Mouse (Mus musculus) lung, postnatal 14 days (tissue): ENCODE measurements around the gene Pdzrn3.

Experiments
- DNase-seq: peaks from one replicate; pipeline ENCODE4 v3.0.0; 2021

Pdzrn3 gene

DNA sequence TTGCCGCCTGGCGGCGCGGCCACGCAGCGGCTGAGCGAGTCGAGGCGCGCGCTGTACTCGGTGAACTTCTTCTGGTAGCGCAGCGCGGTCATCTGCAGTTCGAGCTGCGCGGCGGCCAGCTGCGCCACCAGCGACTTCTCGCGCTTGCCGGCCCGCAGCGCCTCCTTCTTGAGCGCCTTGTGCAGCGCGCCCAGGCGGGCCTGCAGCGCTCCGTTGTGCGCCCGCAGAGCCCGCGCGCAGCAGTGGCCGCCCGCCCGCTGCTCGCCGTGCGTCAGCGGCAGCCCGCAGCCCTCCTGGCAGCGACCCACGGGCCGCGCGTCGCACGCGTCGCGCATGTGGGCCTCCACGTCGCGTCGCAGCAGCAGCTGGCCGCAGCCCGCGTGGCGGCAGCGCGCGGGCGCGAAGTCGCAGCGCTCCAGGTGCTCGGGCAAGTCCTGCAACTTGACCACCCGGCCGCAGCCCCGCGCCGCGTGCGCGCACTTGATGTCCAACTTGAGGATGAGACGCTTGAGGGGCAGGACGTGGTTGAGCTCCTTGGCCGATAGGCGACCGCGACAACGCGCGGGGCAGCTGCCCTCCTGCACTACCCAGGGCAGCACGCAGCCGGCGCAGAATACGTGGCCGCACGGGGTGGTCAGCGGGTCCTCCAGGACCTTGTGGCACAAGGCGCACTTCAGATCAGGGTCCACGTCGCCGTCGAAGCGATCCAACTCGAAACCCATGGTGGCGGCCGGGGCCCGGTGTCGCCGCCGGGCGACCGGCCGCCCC is at the start of gene Pdzrn3:
TSS of gene Pdzrn3 (minus strand) at position 731 of the 768 bp plus-strand sequence.
- peak; percentile 44 for DNase-seq

DNA sequence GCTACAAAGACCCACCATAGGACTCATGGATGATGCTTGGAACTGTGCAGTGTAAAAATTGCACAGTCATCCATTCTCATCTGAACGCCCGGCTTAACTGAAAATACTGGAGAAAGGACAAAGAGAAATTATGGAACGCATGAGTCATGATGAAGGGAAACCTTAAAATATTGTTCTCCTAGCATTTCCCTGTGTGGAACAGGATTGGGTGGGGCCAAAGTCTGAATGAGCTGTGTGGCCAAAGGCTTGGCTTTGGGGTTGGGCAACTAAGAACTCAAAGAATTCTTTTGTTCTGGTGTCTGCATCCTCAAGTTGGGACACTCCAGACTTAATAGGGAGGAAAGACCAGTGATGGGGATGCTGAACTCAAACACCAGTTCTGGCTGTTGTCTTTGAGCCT is 49.6 kb upstream of the Pdzrn3 start:
- DNase-seq = no peak

DNA sequence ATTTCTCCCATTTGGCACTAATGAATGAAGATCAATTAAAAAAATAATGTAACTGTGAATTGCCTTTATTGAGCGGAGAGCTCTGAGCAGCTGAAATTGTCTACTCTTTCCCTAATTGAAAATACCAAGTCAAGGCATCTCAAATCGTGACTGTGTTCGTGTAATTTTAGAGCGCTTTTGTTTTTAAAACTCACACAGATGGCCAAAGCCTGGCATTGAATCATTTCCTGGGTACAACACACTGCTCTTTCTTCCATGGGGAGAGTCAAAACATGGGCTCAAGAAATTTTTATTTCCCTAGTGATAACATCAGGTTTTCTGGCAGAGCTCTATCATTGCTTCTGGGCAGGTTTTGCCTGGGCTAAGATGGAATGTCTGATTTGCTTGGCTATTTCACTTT is 48.6 kb upstream of the Pdzrn3 start:
- DNase-seq = no peak

DNA sequence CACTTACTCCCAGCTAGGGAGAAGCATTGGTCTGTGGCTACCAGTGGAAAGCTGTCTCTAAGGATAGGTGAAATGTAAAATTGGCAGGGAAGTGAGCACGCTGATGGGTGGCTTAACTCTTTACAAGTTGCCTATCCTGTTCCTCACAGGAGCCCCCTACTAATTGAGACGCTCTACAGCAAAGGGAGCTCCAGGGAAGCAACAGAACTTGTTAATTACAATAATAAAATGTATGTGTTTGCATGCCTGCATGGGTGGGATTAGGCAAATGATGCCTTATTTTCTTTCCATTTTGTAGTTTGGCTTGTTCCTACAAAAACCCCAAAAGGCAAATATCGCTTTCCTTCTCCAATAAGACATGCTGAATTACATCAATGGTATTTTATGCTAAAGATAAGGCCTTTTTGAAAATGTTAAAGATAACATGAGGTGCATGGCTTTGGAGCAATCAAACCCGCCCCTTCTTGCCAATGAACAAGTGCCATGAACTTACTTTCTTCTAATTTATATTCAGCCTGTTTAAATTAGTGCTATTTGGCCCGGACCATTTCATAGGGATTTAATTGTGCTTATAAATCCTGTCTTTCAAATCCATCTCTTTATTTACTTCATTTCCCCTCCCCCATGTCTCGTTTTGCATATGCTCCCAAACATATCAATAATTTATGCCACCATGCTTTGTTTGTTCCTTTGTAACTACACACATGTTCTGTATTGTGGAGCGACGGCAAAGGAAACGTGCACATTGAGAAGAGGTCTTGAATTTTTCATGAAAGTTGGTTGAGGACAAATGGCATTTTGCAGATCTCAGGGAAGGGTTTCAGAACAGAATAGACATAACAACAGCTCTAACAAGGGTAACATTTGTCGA is 44.6 kb upstream of the Pdzrn3 start:
- no peak for DNase-seq

DNA sequence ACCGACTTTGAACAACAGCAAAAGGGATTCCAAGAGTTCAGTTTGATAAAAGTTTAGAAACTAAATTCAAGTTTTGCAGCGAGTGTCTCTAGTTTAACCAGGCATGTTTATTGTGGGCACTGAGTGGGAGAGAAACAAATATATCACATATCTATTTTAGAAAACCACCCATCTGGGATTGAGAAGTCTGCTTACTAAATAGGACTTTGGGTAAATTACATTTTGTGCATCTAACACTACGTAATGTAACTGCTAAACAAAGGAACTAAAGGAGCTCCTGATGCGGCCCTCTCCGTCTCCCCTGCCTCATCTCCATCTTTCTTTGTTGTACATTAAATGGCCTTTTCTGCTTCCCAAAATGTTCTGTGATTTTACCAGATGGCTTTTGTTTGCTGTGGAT is 40.5 kb upstream of the Pdzrn3 start:
- no peak for DNase-seq

DNA sequence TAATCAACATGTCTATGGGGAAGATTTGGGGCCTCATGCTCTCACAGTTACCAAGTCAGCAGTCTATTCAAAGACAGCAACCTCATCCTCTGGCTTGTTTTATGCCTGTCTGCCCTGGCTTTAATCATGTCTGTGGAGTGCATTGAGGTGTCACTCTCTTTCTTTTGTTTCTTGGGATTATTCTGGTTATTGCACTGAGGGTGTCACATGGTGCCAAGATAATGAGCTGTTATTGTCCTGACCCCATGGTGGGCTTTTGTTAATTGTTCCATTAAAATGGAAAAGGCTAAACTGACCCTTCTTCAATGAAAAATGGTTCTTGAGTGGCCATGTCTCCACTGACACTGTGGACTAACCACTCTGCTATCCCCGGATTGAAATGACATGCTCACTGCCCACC is 34.0 kb upstream of the Pdzrn3 start:
- DNase-seq = no peak

DNA sequence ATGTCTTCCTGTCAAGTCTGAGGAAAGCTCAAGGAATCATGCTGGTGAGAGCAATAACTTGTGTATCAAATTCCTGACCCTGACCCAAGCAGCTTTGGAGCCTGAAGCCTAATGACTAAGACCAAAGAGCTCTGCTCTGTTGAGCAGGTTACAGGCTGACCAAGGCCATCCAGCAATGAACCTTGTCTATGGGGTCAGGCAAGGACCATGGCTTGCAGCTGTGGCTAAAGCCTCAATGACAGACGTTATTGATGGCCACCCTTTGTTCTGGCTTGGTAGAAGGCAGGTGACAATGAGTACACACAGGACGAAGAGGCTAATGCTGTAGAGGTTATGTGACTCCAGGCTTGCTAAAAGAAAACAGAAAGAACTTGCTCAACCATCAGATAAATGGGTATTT is 33.4 kb upstream of the Pdzrn3 start:
- no peak for DNase-seq

DNA sequence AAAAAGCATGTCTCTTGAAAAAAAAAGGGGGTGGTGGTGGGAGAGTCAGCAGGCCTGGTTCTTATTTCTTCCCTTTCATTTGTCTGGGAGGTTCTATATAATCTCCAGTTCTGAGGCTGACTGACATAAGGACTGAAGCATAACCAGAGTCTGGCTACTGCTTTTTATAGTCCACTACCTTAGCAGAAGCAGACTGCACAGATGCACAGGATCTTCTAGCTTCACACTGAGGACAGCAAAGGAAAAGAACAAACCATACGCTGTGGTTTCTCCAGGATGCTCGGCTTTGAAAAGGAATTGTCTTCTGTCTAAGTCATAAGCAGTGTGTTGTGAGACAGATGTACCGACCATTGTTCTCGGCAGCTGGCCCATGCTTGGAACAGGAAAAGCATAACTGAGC is 19.0 kb upstream of the Pdzrn3 start:
- DNase-seq = no peak

DNA sequence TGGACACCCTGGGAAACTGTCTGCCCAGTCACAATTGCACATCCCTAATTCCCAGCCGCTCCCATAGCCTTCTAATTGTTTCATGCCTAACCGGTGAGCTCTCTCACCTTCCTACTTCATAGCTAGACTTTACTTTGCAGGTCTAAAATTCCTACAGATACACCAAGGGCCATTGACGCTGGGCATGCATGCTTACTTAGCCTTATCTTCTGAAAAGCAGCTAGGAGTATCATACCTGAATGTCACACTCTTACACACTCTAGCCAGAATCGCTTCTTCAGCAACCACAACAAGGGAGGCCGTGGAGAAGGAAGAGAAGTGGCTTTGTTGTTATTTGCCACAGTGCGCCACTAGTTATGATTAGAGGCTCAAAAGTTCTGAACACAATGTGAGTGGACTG is 18.2 kb upstream of the Pdzrn3 start:
- DNase-seq = no peak

DNA sequence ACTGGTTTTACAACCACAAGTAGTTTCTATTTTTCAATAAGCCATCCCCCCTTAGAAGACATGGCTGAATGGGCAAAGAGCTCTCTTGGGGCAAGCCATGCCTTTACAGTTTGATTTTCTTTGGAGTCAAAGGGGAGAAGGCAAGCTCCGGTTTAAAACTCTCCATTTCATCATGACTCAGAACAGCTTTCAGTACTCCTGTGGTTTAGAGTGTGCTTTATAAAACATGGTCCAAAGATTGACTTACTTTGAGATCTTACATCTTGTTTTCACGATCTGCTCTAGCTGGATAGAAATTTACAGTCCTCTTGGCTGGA is 15.1 kb upstream of the Pdzrn3 start:
- no peak for DNase-seq

DNA sequence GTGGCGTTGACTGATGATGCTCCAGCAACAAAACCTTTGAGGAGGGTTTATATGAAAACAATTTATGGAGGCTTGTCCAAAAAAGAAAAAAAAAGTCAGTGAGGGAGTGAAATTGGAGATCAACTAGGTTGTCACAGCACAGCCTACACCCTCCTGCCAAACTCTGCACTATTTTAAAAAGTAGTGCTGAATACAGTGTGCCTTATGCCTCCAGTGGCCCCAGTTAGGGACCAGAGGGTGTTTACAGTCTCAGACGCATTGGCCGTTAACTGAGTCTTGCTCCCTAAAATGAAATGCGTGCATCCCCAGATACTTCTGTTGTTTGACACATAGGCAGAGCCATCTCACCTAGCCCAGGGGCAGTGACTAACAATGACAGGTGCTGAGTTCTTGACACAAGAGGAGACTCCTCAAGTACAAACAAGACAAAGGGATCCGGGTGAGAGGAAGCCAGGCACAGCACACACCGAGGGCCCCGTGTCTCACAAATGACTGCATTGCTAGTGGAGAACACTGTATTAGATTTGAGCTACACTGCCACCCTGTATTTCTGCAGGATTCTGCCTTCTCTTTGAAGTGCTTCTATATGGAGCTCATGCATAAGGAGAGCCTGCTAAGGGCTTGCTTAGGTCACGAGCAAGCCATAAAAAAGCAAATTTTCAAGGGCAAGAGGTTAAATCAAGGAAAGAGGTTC is 14.6 kb upstream of the Pdzrn3 start:
- no peak for DNase-seq

DNA sequence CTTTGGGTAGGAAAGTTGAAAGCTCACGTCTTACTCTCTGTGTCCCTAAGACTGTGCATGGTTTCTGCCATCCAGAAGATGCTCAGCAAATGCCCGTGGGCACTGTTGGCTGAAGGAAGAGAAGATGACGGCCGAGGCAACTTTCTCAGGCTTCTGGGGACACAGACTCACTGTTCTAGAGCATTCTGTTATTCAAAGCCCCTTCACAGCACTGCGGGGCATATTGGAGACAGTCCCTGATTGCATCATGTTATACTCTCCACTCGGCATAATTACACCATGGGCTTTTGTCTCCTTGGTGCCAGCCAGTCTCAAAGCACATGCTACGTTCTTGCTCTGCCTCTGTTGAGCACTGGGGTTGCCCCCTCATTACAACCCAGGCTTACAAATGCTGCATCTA is 7.8 kb upstream of the Pdzrn3 start:
- no peak for DNase-seq

DNA sequence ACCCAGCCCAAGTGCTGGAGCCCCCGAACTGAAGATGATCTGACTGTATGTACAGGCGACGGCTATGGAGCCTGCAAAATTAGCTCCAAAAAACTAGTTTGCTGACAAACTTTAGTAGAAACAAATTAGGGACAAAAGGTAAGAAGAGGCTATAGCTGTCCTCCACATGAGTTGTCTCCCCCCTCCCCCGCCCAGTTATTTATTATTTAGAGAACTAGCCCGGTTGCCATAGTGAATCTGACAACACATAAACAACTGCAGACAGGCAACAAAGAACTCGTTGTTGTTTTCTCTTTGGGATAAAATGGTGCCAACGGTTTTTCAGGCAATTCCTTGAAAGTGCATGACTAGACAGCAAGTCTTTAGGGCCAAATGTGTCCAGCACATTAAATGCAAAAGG is 7.3 kb upstream of the Pdzrn3 start:
- DNase-seq = no peak

DNA sequence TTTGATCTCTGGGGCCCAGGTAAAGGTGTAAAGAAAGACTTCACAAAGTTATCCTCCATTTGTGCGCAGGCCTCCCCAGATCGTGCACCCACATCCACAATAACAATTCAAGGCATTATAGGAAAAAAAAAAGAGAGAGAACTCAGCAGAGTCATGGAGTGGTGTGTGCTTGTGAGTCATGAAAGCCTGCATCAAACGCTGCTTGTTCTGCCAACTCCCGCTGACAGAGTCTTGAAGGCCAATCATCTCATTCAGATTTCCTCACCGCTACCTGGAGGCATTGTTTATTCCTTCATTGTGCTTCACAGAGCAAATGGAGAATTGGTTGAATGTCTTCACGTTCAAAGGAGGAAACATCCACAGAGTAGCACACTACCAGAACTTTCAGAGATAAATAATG is 6.8 kb upstream of the Pdzrn3 start:
- no peak for DNase-seq

DNA sequence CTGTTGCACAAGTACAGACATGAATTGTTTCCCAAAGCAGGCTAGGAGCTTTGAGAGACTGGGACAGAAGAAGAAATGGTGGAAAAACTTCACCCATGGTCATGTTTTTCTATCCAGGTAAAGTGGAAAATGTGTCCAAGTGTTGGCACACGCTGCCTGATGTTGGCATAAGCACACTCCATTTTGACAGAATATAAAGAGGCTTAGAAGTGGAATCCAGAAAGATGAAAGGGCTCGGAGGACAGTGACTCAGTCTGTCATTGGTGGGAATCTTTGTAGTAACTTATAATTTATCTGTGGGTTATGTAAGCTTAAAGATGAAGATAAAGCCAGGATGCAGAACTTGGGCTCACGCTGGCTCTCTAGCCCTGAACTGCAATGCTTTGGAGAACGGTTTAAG is 5.2 kb upstream of the Pdzrn3 start:
- DNase-seq = no peak

DNA sequence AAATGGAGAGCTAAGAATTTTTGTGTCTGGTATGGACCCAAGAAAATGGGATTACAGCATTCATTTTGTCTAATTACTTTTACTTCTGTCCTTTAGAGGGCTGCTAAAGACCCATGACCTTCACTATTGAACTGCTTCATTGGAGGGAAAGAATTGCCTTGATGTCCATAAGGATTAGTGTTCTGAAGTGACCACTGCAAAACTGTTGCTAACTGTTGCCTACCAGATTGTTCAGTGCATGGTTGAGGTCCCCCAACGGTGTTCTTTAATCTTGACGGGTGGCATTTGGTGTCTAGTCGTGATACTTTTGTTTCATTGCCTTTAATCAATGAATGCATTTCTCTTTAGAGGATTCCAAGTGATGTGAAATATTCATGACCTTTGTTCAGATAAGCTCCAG is 1.8 kb upstream of the Pdzrn3 start:
- DNase-seq = no peak

DNA sequence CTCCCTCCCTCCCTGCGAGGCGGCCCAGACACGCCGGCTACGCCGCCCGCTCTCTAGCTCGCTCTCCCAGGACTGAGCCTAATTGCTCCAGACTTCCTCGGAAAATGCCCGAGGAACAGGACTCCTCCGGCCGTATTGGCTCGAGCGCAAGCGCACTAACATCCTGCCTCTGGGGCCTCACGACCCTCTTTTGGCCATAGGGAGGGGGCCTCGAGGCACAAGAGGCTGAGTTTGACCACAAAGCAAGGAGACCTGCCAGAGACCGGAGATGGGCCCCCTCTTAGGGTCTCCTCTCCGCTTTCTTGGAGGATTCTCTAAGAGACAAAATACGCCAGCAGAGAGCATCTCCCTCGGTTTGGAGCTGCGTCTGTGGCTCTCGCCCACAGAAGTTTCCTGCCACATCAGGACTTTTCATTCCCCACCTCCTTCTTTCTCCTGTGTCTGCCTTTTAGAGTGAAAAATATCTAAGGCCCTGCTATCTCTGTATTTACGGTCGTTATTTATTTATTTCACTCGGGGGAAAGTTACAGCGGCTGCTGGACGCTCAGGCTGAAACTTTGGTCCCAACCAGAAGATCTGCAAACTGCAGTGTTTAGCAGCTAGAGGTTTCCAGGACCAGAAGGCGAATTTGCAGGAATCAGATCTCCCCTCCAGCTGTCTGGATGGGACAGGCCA is 375 bp upstream of the Pdzrn3 start:
- peak; percentile 80 for DNase-seq

DNA sequence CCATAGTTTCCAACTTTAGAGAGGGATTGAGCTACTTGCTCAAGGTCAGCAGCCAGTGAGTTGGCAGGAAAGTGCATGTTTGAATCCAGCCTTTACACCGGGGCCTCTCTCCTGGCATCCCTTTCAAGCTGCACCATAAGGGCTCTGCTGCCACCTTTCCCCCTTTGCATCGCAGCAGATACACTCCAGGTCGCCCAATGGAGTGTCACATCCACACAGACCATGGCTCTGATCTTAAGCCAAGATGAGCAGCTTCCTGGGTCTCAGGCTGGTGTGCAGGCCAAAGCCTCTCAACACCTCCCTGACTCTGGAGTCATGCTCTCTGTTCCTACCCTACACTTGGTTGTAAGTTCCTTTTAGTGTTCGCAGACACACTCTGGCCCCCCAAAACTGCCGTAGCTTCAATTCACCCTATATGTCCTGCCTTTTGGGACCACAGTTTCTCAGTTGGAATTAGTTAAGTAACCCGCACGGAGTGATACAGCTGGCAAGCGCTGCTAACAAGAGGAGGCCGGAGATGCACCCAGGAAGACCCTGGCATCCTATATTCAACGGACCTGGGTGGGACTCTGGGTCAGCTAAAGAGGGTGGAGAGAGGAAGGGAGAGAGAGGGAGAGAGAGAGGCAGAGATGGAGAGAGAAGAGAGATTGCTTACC is 1.1 kb downstream of the Pdzrn3 start:
- no peak for DNase-seq

DNA sequence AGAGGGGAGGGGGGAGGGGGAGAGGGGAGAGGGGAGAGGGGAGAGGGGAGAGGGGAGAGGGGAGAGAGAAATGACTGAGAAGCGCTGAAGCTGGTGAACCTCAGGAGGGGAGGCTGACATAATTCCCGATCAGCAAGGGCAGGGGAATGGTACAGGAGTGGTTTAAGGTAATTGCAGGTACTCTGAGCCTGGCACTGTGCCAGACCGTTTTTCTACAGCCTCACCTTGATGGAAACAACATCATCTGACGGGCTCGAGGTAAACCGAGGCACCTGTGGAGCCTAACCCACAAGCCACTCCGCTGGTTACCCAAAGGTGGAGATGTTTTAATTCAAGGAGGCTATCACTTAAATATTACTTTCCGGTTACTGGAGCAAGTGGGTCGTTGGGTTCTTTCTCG is 1.6 kb downstream of the Pdzrn3 start:
- DNase-seq = no peak

DNA sequence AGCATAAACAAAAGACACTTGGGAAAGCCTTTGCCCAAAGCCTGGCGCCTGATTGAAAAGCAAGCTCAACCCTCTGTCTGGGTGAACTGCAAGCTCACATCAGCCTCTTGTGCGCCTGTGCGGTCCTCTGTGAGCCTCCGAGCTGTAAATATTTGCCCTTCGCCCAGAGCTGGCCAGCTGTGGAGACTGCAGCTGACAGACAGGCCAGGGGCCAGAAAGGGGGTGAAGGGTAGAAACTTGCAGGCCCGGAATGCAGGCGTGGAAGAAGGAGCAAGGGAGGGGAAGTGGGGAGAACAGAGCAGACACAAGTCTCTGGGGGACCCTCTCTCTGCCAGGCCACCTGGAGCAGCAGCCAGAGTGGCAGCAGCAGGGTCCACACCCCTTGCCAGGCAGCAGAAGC is 3.0 kb downstream of the Pdzrn3 start:
- peak; percentile 72 for DNase-seq

DNA sequence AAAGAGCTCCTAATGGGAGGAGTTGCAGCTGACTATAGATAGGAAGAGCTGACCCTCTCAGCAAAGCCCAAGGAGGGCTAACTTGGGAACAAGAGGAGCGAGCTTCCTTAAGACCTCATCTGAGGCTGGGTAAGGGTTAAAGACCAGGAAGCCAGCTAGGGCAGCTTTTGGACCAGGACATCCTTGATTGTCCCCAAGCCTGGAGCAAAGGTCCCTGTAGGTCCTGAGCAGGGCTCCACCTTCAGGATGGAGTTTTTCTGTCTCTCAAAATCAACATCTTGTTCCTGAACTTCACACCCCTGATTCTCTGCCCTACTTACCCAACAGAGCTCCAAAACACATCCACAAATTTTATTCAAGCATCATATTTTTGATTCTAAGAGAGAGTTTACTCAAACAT is 3.5 kb downstream of the Pdzrn3 start:
- no peak for DNase-seq

DNA sequence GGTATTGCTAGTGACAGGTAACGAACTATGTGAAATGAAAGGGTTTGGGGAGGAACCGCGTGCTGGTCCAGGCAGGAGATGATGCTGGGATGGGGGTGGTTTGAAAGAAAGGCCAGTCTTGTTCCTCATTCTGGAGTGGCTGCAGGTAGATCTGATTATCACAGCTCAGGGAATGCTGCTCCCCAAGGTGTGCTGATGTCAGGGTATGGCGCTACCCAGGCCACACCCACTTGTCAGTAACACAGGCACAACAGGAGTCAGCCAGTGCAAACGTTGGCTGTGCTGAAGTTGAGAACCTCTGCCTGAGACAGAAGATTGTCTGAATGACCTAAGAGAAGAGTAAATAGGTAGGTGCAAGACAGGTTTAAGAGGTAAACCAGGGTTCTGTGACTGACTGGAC is 4.7 kb downstream of the Pdzrn3 start:
- DNase-seq = no peak
